Mouse (Mus musculus) hindbrain, embryonic 15.5 days (tissue): ENCODE results near the gene Rps15. TPM values are rescaled to one million over a fixed set of nuclear protein-coding genes. Genes with fewer than 3 reads are reported as not detected.

Source experiments
- ATAC-seq: fragments of 200-750 bp; cut with Nextera tagmentation; 2 replicates; pipeline ENCODE4 v1.8.0; 2017; ENCODE audit warnings: low read depth, moderate number of reproducible peaks, moderate TSS enrichment; ENCODE audit not compliant: low FRiP score
- H3K27ac ChIP-seq: fragments of 300-500 bp; sonication (generic); replicated peaks from 2 replicates; pipeline ENCODE4 v1.5.1; 2015; ENCODE audit warnings: mild to moderate bottlenecking, inconsistent platforms
- H3K27me3 ChIP-seq: fragments of 300-500 bp; sonication (generic); 2 replicates; pipeline ENCODE4 v1.6.1; 2015; ENCODE audit warnings: control low read depth, inconsistent platforms
- H3K36me3 ChIP-seq: fragments of 300-500 bp; sonication (generic); 2 replicates; pipeline ENCODE4 v1.6.1; 2015; ENCODE audit warnings: control low read depth, inconsistent platforms
- H3K4me1 ChIP-seq: fragments of 300-500 bp; sonication (generic); replicated peaks from 2 replicates; pipeline ENCODE4 v1.6.1; 2015; ENCODE audit warnings: control low read depth, inconsistent platforms
- H3K4me2 ChIP-seq: fragments of 300-500 bp; sonication (generic); 2 replicates; pipeline ENCODE4 v1.6.1; 2015; ENCODE audit warnings: moderate library complexity, mild to moderate bottlenecking, inconsistent platforms
- H3K4me3 ChIP-seq: fragments of 300-500 bp; sonication (generic); 2 replicates; pipeline ENCODE4 v1.5.1; 2015; ENCODE audit warnings: mild to moderate bottlenecking, inconsistent platforms
- H3K9ac ChIP-seq: fragments of 300-500 bp; sonication (generic); 2 replicates; pipeline ENCODE4 v1.6.1; 2015; ENCODE audit warnings: inconsistent platforms
- H3K9me3 ChIP-seq: fragments of 300-500 bp; sonication (generic); 2 replicates; pipeline ENCODE4 v1.6.1; 2016; ENCODE audit warnings: control low read depth, inconsistent platforms
- WGBS: fragments of 180-500 bp; shearing (Covaris S2); methylation state at CpG from one replicate; pipeline ENCODE4 v1.1.7; 2015; 5-methylcytosine and 5-hydroxymethylcytosine counted together
- polyA plus RNA-seq: library from polyadenylated mRNA; unstranded; fragments of >200 nt; fragmentation: Nextera tagmentation; extraction: Ambion mirVana; gene quantifications from 2 replicates; pipeline ENCODE4 v1.2.1, GENCODE M21; 2015

The Rps15 gene
- polyA plus RNA-seq, 1 experiment from 2014 or later, result 551 TPM

GRCm38 (mm10) chr10:80253551-80253950, 38.7 kb upstream of the Rps15 start:
- Histone ChIP-seq H3K4me2 (no peak overlapping the region), H3K27me3 (no peaks in the 10 kb centered on the region), H3K9ac (no peak overlapping the region), H3K36me3 (peaks cover 39% of the 10 kb centered on the region), H3K4me1 (peaks cover 14% of the 10 kb centered on the region), H3K27ac (no peak overlapping the region), H3K9me3 (no peaks in the 10 kb centered on the region), H3K4me3 (no peak overlapping the region)
- WGBS, result 90% methylated on average over 6 of the region's 6 CpGs
- ATAC-seq, result no peak

- no peak for ATAC-seq
- 95% methylated on average over 26 of the region's 26 CpGs for WGBS
- H3K4me3 ChIP-seq, result no peak overlapping the region
- H3K4me2 ChIP-seq, result no peak overlapping the region
- no peaks in the 10 kb centered on the region for H3K9me3 ChIP-seq
- no peak overlapping the region for H3K9ac ChIP-seq
- no peak overlapping the region for H3K27ac ChIP-seq
- H3K27me3 ChIP-seq, result no peaks in the 10 kb centered on the region
- H3K4me1 ChIP-seq, result peaks cover 21% of the 10 kb centered on the region
- H3K36me3 ChIP-seq, result peaks cover 39% of the 10 kb centered on the region
These were observed 37.6 kb upstream of the Rps15 start for GRCm38 (mm10) chr10:80254331-80255297.

- no peak for ATAC-seq
- Histone ChIP-seq H3K9ac (no peak overlapping the region), H3K4me3 (no peak overlapping the region), H3K36me3 (peaks cover 39% of the 10 kb centered on the region), H3K4me1 (peaks cover 22% of the 10 kb centered on the region), H3K4me2 (no peak overlapping the region), H3K9me3 (no peaks in the 10 kb centered on the region), H3K27me3 (no peaks in the 10 kb centered on the region), H3K27ac (no peak overlapping the region)
- 87% methylated on average over 5 of the region's 5 CpGs for WGBS
These were observed 36.2 kb upstream of the Rps15 start for GRCm38 (mm10) chr10:80255881-80256535.

GRCm38 (mm10) chr10:80257936-80258335, 34.3 kb upstream of the Rps15 start:
- no peaks in the 10 kb centered on the region for H3K27me3 ChIP-seq
- H3K4me2 ChIP-seq, result no peak overlapping the region
- no peak overlapping the region for H3K4me3 ChIP-seq
- H3K4me1 ChIP-seq, result peaks cover 35% of the 10 kb centered on the region
- no peak for ATAC-seq
- peaks cover 39% of the 10 kb centered on the region for H3K36me3 ChIP-seq
- WGBS, result 78% methylated on average over 2 of the region's 2 CpGs
- H3K9ac ChIP-seq, result no peak overlapping the region
- no peak overlapping the region for H3K27ac ChIP-seq
- H3K9me3 ChIP-seq, result no peaks in the 10 kb centered on the region

- H3K27me3 ChIP-seq, result no peaks in the 10 kb centered on the region
These were observed 33.3 kb upstream of the Rps15 start for GRCm38 (mm10) chr10:80258752-80259462.

GRCm38 (mm10) chr10:80259463-80259805, 32.8 kb upstream of the Rps15 start:
- Histone ChIP-seq H3K9ac (peak overlapping the region; percentile 45; the same call in 1 of the 2 replicates), H3K4me3 (peak overlapping the region; percentile 41; the same call in 1 of the 2 replicates), H3K27ac (0 out of 2 replicates have a peak overlapping the region, but pooled peaks have one; percentile 83), H3K4me2 (peak overlapping the region; percentile 66), H3K36me3 (peaks cover 33% of the 10 kb centered on the region), H3K4me1 (peaks cover 39% of the 10 kb centered on the region), H3K9me3 (no peaks in the 10 kb centered on the region), H3K27me3 (no peaks in the 10 kb centered on the region)
- ATAC-seq, result no peak
- WGBS, result 82% methylated on average over 6 of the region's 6 CpGs

More at GRCm38 (mm10) chr10:80258752-80259462, 33.3 kb upstream of the Rps15 start:
- Histone ChIP-seq H3K4me1 (peaks cover 35% of the 10 kb centered on the region), H3K9me3 (no peaks in the 10 kb centered on the region), H3K4me3 (no peak overlapping the region), H3K36me3 (peaks cover 39% of the 10 kb centered on the region), H3K9ac (no peak overlapping the region), H3K27ac (no peak overlapping the region), H3K4me2 (no peak overlapping the region; the same call in 1 of the 2 replicates)
- ATAC-seq, result no peak
- 92% methylated on average over 14 of the region's 14 CpGs for WGBS

GRCm38 (mm10) chr10:80259861-80260641, 32.2 kb upstream of the Rps15 start:
- H3K27ac ChIP-seq, result peak overlapping the region; percentile 83
- no peak for ATAC-seq
- 3% methylated on average over 19 of the region's 19 CpGs for whole genome bisulfite sequencing

GRCm38 (mm10) chr10:80260642-80261584, 31.3 kb upstream of the Rps15 start, which contains the start of the genes Gamt and Dazap1:
Gene Gamt (minus strand): TSS chr10:80261012.
Gene Dazap1 (plus strand): TSS chr10:80261486.
- Histone ChIP-seq H3K36me3 (peaks cover 19% of the 10 kb centered on the region), H3K27ac (peak within 1 kb of the TSS; percentile 83), H3K4me2 (peak within 1 kb of the TSS; percentile 66), H3K9me3 (no peaks in the 10 kb centered on the region), H3K9ac (peak within 1 kb of the TSS; percentile 45), H3K4me3 (peak within 1 kb of the TSS; percentile 41), H3K4me1 (peaks cover 46% of the 10 kb centered on the region), H3K27me3 (no peaks in the 10 kb centered on the region)
- peak; percentile 84 for ATAC-seq
- WGBS, result under 1% methylated on average over 49 of the region's 49 CpGs

More at GRCm38 (mm10) chr10:80259861-80260641, 32.2 kb upstream of the Rps15 start:
- Histone ChIP-seq H3K27me3 (no peaks in the 10 kb centered on the region), H3K9me3 (no peaks in the 10 kb centered on the region), H3K4me2 (peak overlapping the region; percentile 66), H3K36me3 (peaks cover 27% of the 10 kb centered on the region), H3K9ac (peak overlapping the region; percentile 45), H3K4me1 (peaks cover 40% of the 10 kb centered on the region), H3K4me3 (peak overlapping the region; percentile 41)

- H3K4me3 ChIP-seq, result peak overlapping the region; percentile 41
- peak overlapping the region; percentile 66 for H3K4me2 ChIP-seq
- peak overlapping the region; percentile 45 for H3K9ac ChIP-seq
- ATAC-seq, result peak; percentile 57
- H3K27ac ChIP-seq, result peak overlapping the region; percentile 83
- WGBS, result under 1% methylated on average over 14 of the region's 14 CpGs
- peaks cover 53% of the 10 kb centered on the region for H3K4me1 ChIP-seq
- peaks cover 15% of the 10 kb centered on the region for H3K36me3 ChIP-seq
- H3K27me3 ChIP-seq, result no peaks in the 10 kb centered on the region
- no peaks in the 10 kb centered on the region for H3K9me3 ChIP-seq
These were observed 30.7 kb upstream of the Rps15 start for GRCm38 (mm10) chr10:80261585-80261968.

- peak overlapping the region; percentile 66 for H3K4me2 ChIP-seq
- H3K9me3 ChIP-seq, result no peaks in the 10 kb centered on the region
- ATAC-seq, result no peak
- peak overlapping the region; percentile 83 for H3K27ac ChIP-seq
- peak overlapping the region; percentile 41; the same call in 1 of the 2 replicates for H3K4me3 ChIP-seq
- H3K27me3 ChIP-seq, result no peaks in the 10 kb centered on the region
- H3K4me1 ChIP-seq, result peaks cover 59% of the 10 kb centered on the region
- peaks cover 9% of the 10 kb centered on the region for H3K36me3 ChIP-seq
- WGBS, result 75% methylated on average over 12 of the region's 12 CpGs
- H3K9ac ChIP-seq, result no peak overlapping the region
These were observed 30.1 kb upstream of the Rps15 start for GRCm38 (mm10) chr10:80262169-80262568.
